Mouse (Mus musculus): ENCODE results near the gene E030018B13Rik. TPM values are rescaled to one million over a fixed set of nuclear protein-coding genes. Genes with fewer than 3 reads are reported as not detected.

E030018B13Rik gene
- total and polyA plus RNA-seq, 2 experiments from 2014 or later, result not detected

- no peak for TF ChIP-seq CTCF (IDR thresholded peaks at IDR 0.05; ENCODE audit: low read depth)
- DNase-seq (no peak), ATAC-seq (no peak)
- Histone ChIP-seq H3K36me3 (ENCODE audit: insufficient read depth) (peaks cover 3% of the 10 kb centered on the region; the same call in 1 of the 2 replicates), H3K4me2 (ENCODE audit: low read depth) (no peak overlapping the region), H3K9ac (no peak overlapping the region), H3K27ac (ENCODE audit: low read depth, low read length) (no peak overlapping the region), H3K27me3 (ENCODE audit: insufficient read depth, low read length) (no peaks in the 10 kb centered on the region), H3K4me1 (ENCODE audit: insufficient read depth) (peaks cover 3% of the 10 kb centered on the region; the same call in 1 of the 2 replicates), H3K4me3 (ENCODE audit: low read depth, low read length) (no peak overlapping the region), H3K9me3 (ENCODE audit: low read length) (no peaks in the 10 kb centered on the region)
- 50% methylated on average over 4 of the region's 4 CpGs for WGBS
These were observed 5.7 kb upstream of the E030018B13Rik start for GRCm38 (mm10) chr7:63910912-63911311.

GRCm38 (mm10) chr7:63911383-63912233, 5.0 kb upstream of the E030018B13Rik start:
- Histone ChIP-seq H3K9me3 (ENCODE audit: low read length) (no peaks in the 10 kb centered on the region), H3K4me2 (ENCODE audit: low read depth) (no peak overlapping the region), H3K9ac (no peak overlapping the region), H3K27me3 (ENCODE audit: insufficient read depth, low read length) (no peaks in the 10 kb centered on the region), H3K4me1 (ENCODE audit: insufficient read depth) (peaks cover 3% of the 10 kb centered on the region; the same call in 1 of the 2 replicates), H3K4me3 (ENCODE audit: low read depth, low read length) (no peak overlapping the region), H3K27ac (ENCODE audit: low read depth, low read length) (peak overlapping the region; percentile 66), H3K36me3 (ENCODE audit: insufficient read depth) (peaks cover 3% of the 10 kb centered on the region; the same call in 1 of the 2 replicates)
- DNase-seq (no peak), ATAC-seq (peak; percentile 44)
- 40% methylated on average over 8 of the region's 8 CpGs for WGBS
- no peak for TF ChIP-seq CTCF (IDR thresholded peaks at IDR 0.05; ENCODE audit: low read depth)

GRCm38 (mm10) chr7:63912234-63912810, 4.3 kb upstream of the E030018B13Rik start:
- 22% methylated on average over 7 of the region's 7 CpGs for WGBS
- H3K36me3 ChIP-seq (ENCODE audit: insufficient read depth), result peaks cover 3% of the 10 kb centered on the region; the same call in 1 of the 2 replicates
- DNase-seq (no peak), ATAC-seq (peak; percentile 43)
- H3K27me3 ChIP-seq (ENCODE audit: insufficient read depth, low read length), result no peaks in the 10 kb centered on the region
- H3K4me2 ChIP-seq (ENCODE audit: low read depth), result no peak overlapping the region
- H3K9me3 ChIP-seq (ENCODE audit: low read length), result no peaks in the 10 kb centered on the region
- H3K4me1 ChIP-seq (ENCODE audit: insufficient read depth), result peaks cover 3% of the 10 kb centered on the region; the same call in 1 of the 2 replicates
- TF ChIP-seq CTCF (IDR thresholded peaks at IDR 0.05; ENCODE audit: low read depth), result no peak
- no peak overlapping the region for H3K9ac ChIP-seq
- H3K4me3 ChIP-seq (ENCODE audit: low read depth, low read length), result no peak overlapping the region
- peak overlapping the region; percentile 66 for H3K27ac ChIP-seq (ENCODE audit: low read depth, low read length)

- H3K4me3 ChIP-seq (ENCODE audit: low read depth, low read length), result no peak overlapping the region
- 0 out of 2 replicates have a peak, but pooled peaks have one; percentile 13 for TF ChIP-seq CTCF (IDR thresholded peaks at IDR 0.05; ENCODE audit: low read depth)
- H3K4me1 ChIP-seq (ENCODE audit: insufficient read depth), result peaks cover 3% of the 10 kb centered on the region; the same call in 1 of the 2 replicates
- peaks cover 3% of the 10 kb centered on the region; the same call in 1 of the 2 replicates for H3K36me3 ChIP-seq (ENCODE audit: insufficient read depth)
- 30% methylated on average over 12 of the region's 12 CpGs for WGBS
- no peaks in the 10 kb centered on the region for H3K27me3 ChIP-seq (ENCODE audit: insufficient read depth, low read length)
- H3K4me2 ChIP-seq (ENCODE audit: low read depth), result no peak overlapping the region
- H3K9me3 ChIP-seq (ENCODE audit: low read length), result no peaks in the 10 kb centered on the region
- no peak for DNase-seq
- no peak overlapping the region for H3K9ac ChIP-seq
- ATAC-seq, result no peak
- 0 out of 2 replicates have a peak overlapping the region, but pooled peaks have one; percentile 66 for H3K27ac ChIP-seq (ENCODE audit: low read depth, low read length)
These were observed 3.5 kb upstream of the E030018B13Rik start for GRCm38 (mm10) chr7:63912924-63913723.

GRCm38 (mm10) chr7:63913724-63914692, 2.6 kb upstream of the E030018B13Rik start:
- no peak overlapping the region for H3K27ac ChIP-seq (ENCODE audit: low read depth, low read length)
- H3K9me3 ChIP-seq (ENCODE audit: low read length), result no peaks in the 10 kb centered on the region
- WGBS, result 51% methylated on average over 10 of the region's 10 CpGs
- H3K4me3 ChIP-seq (ENCODE audit: low read depth, low read length), result no peak overlapping the region
- no peak overlapping the region for H3K4me2 ChIP-seq (ENCODE audit: low read depth)
- H3K36me3 ChIP-seq (ENCODE audit: insufficient read depth), result peaks cover 3% of the 10 kb centered on the region; the same call in 1 of the 2 replicates
- peaks cover 3% of the 10 kb centered on the region; the same call in 1 of the 2 replicates for H3K4me1 ChIP-seq (ENCODE audit: insufficient read depth)
- DNase-seq (no peak), ATAC-seq (no peak)
- no peaks in the 10 kb centered on the region for H3K27me3 ChIP-seq (ENCODE audit: insufficient read depth, low read length)
- TF ChIP-seq CTCF (IDR thresholded peaks at IDR 0.05; ENCODE audit: low read depth), result no peak
- H3K9ac ChIP-seq, result no peak overlapping the region
